ENCODE assay signal across 12 mouse cellular contexts in the genomic region with DNA sequence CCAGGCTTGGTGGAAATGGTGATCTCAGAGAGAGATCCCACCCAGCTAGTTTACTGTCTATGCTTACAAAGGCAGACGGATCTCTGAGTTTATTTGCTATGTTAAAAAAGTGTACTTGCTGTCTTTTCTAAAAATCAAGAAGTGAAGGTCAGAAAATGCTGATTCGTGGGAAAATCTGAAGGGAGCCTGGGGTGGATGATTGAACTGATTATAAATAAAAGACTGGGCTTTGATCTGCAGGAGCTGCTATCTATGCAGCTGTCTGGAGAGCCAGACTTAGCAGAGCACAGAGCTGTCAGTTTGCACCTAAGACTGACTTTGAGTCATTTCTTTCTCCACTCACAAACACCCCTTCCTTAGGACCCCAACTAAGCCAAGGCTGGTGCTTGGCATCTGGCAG.
"Had no signal": no experiment of that assay in that cellular context is flagged by ENCODE, and none has a peak within 500 bp of the region (broad histone marks: within the 10 kb centered on the region; RNA-seq: fewer than 3 reads in every experiment).

No protein-coding gene starts in this region.

- H3K27ac ChIP-seq: kidney, embryonic 15.5 days; limb, embryonic 13.5 days; liver, embryonic 13.5 days; midbrain, embryonic 13.5 days; stomach, postnatal 0 days had no signal

- H3K4me3 ChIP-seq: kidney, embryonic 15.5 days; limb, embryonic 13.5 days; liver, embryonic 13.5 days; midbrain, embryonic 13.5 days had no signal

- H3K27me3 ChIP-seq: kidney, embryonic 15.5 days; limb, embryonic 13.5 days; liver, embryonic 13.5 days; midbrain, embryonic 13.5 days had no signal

- H3K9me3 ChIP-seq: kidney, embryonic 15.5 days; limb, embryonic 13.5 days; liver, embryonic 13.5 days; midbrain, embryonic 13.5 days had no signal

- H3K9ac ChIP-seq: kidney, embryonic 15.5 days; limb, embryonic 13.5 days; liver, embryonic 13.5 days; midbrain, embryonic 13.5 days had no signal

- H3K4me1 ChIP-seq: midbrain, embryonic 13.5 days had no signal

- H3K36me3 ChIP-seq: midbrain, embryonic 13.5 days had no signal

- DNase-seq: kidney, postnatal 14 days; left cerebral cortex, postnatal 4 days; liver, embryonic 13.5 days; lung, adult 2 months; lung, postnatal 36 days; right cerebral cortex, postnatal 14 days; thymus, postnatal 4 days had no signal

- ATAC-seq: lung, postnatal 0 days; midbrain, embryonic 13.5 days had no signal

- H3K4me2 ChIP-seq: kidney, embryonic 15.5 days; limb, embryonic 13.5 days; liver, embryonic 13.5 days; midbrain, embryonic 13.5 days had no signal
